In genomic region chr14:101729972-101730692, GRCm38 (mm10) we compare ENCODE assay signal across 9 mouse cellular contexts. TPM values are rescaled to one million over a fixed set of nuclear protein-coding genes. Genes with fewer than 3 reads are reported as not detected.
DNase-seq lines count a peak whose midpoint lies in the region; ATAC-seq lines count a peak whose summit lies in the region.
"Had no signal": no experiment of that assay in that cellular context is flagged by ENCODE, and none has a peak within 500 bp of the region (broad histone marks: within the 10 kb centered on the region; RNA-seq: fewer than 3 reads in every experiment).

No protein-coding gene starts in this region.

- ATAC-seq in CD4-positive, CD25-positive, alpha-beta regulatory T cell, adult 4 months = peak; percentile 29
- ATAC-seq in forebrain, embryonic 11.5 days (replicated peaks; ENCODE audit: low FRiP score) = peak; percentile 57
- peak; percentile 80 for ATAC-seq in neural tube, embryonic 12.5 days (ENCODE audit: low FRiP score, low read depth)

- no peaks in the 10 kb centered on the region for H3K36me3 ChIP-seq in forebrain, embryonic 11.5 days (ENCODE audit: control insufficient read depth, insufficient read depth, low read length)
- no peaks in the 10 kb centered on the region for H3K36me3 ChIP-seq in limb, embryonic 10.5 days
- no peaks in the 10 kb centered on the region for H3K36me3 ChIP-seq in neural tube, embryonic 12.5 days

- WGBS in forebrain, embryonic 11.5 days = under 1% methylated on average over 28 of the region's 28 CpGs
- under 1% methylated on average over 28 of the region's 28 CpGs for WGBS in limb, embryonic 10.5 days
- WGBS in neural tube, embryonic 12.5 days = under 1% methylated on average over 28 of the region's 28 CpGs

- DNase-seq in heart, adult 11 months = peak; percentile 82
- no peak for DNase-seq in heart, postnatal 36 days
- peak; percentile 49 for DNase-seq in forebrain, embryonic 11.5 days (ENCODE audit: low spot score)
- no peak for DNase-seq in limb, embryonic 10.5 days (ENCODE audit: low spot score)
- no peak for DNase-seq in left cerebral cortex, postnatal 36 days (ENCODE audit: low spot score in 2 of 2)
- DNase-seq in layer of hippocampus, postnatal 14 days (ENCODE audit: low spot score in 2 of 2) = no peak

- H3K4me2 ChIP-seq in forebrain, embryonic 11.5 days (ENCODE audit: low read depth, low read length, severe bottlenecking) = peak overlapping the region; percentile 98
- H3K4me2 ChIP-seq in neural tube, embryonic 12.5 days (replicated peaks) = peak overlapping the region; percentile 100

- peak overlapping the region; percentile 59 for H3K9ac ChIP-seq in forebrain, embryonic 11.5 days (ENCODE audit: low read length)
- H3K9ac ChIP-seq in neural tube, embryonic 12.5 days = peak overlapping the region; percentile 50; the same call in 1 of the 2 replicates

- H3K9me3 ChIP-seq in forebrain, embryonic 11.5 days (ENCODE audit: control insufficient read depth, low read length) = no peaks in the 10 kb centered on the region
- no peaks in the 10 kb centered on the region for H3K9me3 ChIP-seq in limb, embryonic 10.5 days (replicated peaks)
- H3K9me3 ChIP-seq in neural tube, embryonic 12.5 days = no peaks in the 10 kb centered on the region

- H3K4me3 ChIP-seq in forebrain, embryonic 11.5 days (ENCODE audit: low read depth, low read length) = peak overlapping the region; percentile 57
- H3K4me3 ChIP-seq in limb, embryonic 10.5 days = peak overlapping the region; percentile 63
- peak overlapping the region; percentile 53 for H3K4me3 ChIP-seq in neural tube, embryonic 12.5 days

- no peak overlapping the region for H3K27ac ChIP-seq in forebrain, embryonic 11.5 days (ENCODE audit: low read depth, low read length)
- peak overlapping the region; percentile 64; the same call in 1 of the 2 replicates for H3K27ac ChIP-seq in limb, embryonic 10.5 days
- no peak overlapping the region for H3K27ac ChIP-seq in neural tube, embryonic 12.5 days

- H3K27me3 ChIP-seq in forebrain, embryonic 11.5 days (ENCODE audit: control insufficient read depth, insufficient read depth, low read length) = peaks cover 19% of the 10 kb centered on the region
- peaks cover 47% of the 10 kb centered on the region for H3K27me3 ChIP-seq in limb, embryonic 10.5 days (ENCODE audit: low read depth, poor library complexity, severe bottlenecking)
- peaks cover 29% of the 10 kb centered on the region for H3K27me3 ChIP-seq in neural tube, embryonic 12.5 days (replicated peaks)

- intact Hi-C loops in heart, postnatal 36 days (cut with DNase I) = loop anchor here (5.0 kb wide), 1 partner anchor 78 kb away; the partner anchor contains the start of gene Uchl3
- intact Hi-C loops in left cerebral cortex, postnatal 36 days (cut with DNase I) = loop anchor here (10.0 kb wide), 1 partner anchor 215 kb away; no protein-coding TSS in a partner anchor

- H3K4me1 ChIP-seq in forebrain, embryonic 11.5 days (replicated peaks; ENCODE audit: control insufficient read depth, insufficient read depth, low read length) = 0 out of 2 replicates have a peak, but pooled peaks cover 5% of the 10 kb centered on the region
- peaks cover 20% of the 10 kb centered on the region for H3K4me1 ChIP-seq in limb, embryonic 10.5 days
- peaks cover 11% of the 10 kb centered on the region for H3K4me1 ChIP-seq in neural tube, embryonic 12.5 days

RNA-seq across cellular contexts. Expression of gene Lmo7, which starts 0.4 kb away (rescaled TPM):
- total RNA-seq in heart, postnatal 36 days (2021) = 100 to 1,000 TPM; 360 to 412 TPM
- under 1 TPM; 0.22 to 0.31 TPM for polyA plus RNA-seq in CD4-positive, CD25-positive, alpha-beta regulatory T cell, adult 4 months (2017; shearing (Covaris generic))
- polyA plus RNA-seq in forebrain, embryonic 11.5 days (2014; fragmentation: Nextera tagmentation; extraction: Ambion mirVana) = 1.3 and 1.4 TPM in 2 replicates
- 4.1 and 4.8 TPM in 2 replicates for polyA plus RNA-seq in limb, embryonic 10.5 days (2016; fragmentation: Nextera tagmentation; extraction: Ambion mirVana)
- 2.5 and 3.3 TPM in 2 replicates for polyA plus RNA-seq in neural tube, embryonic 12.5 days (2016; fragmentation: Nextera tagmentation; extraction: Ambion mirVana)
- total RNA-seq in left cerebral cortex, postnatal 36 days (2021) = 100 to 1,000 TPM in 1 of 2 experiments, 10 to 100 TPM in 1; 81.4 to 118 TPM
- 100 to 1,000 TPM; 113 to 131 TPM for total RNA-seq in layer of hippocampus, postnatal 14 days (2021)
- total RNA-seq: MEL had no signal

RNA-seq across cellular contexts. Expression of gene Gm9922, which starts 0.5 kb away (rescaled TPM):
- total RNA-seq in heart, postnatal 36 days (2021) = 1 to 10 TPM; 1.1 to 1.2 TPM
- polyA plus RNA-seq in CD4-positive, CD25-positive, alpha-beta regulatory T cell, adult 4 months (2017; shearing (Covaris generic)) = not detected
- 0.68 and 1.5 TPM in 2 replicates for polyA plus RNA-seq in forebrain, embryonic 11.5 days (2014; fragmentation: Nextera tagmentation; extraction: Ambion mirVana)
- 0.54 and 1.0 TPM in 2 replicates for polyA plus RNA-seq in limb, embryonic 10.5 days (2016; fragmentation: Nextera tagmentation; extraction: Ambion mirVana)
- 0.52 TPM in 1 of 2 replicates, not detected in the other for polyA plus RNA-seq in neural tube, embryonic 12.5 days (2016; fragmentation: Nextera tagmentation; extraction: Ambion mirVana)
- total RNA-seq in left cerebral cortex, postnatal 36 days (2021) = not detected
- total RNA-seq in layer of hippocampus, postnatal 14 days (2021) = not detected
- total RNA-seq: MEL had no signal

Comparison
In these comparisons a context has a peak if more than half of its experiments do, and no peak if none do; other contexts are left out.
1. DNase-seq: peak in heart, adult 11 months (single experiment) and forebrain, embryonic 11.5 days (single experiment); none in heart, postnatal 36 days (0 of 2), limb, embryonic 10.5 days (single experiment), left cerebral cortex, postnatal 36 days (0 of 2) and layer of hippocampus, postnatal 14 days (0 of 2).
2. ATAC-seq: peak in every context shown above with its lines; median percentile 80 in neural tube, embryonic 12.5 days; 57 in forebrain, embryonic 11.5 days; 29 in CD4-positive, CD25-positive, alpha-beta regulatory T cell, adult 4 months.
3. Peak in every context shown above with its lines, with median percentiles within 50 percentile points of each other: H3K4me3 ChIP-seq.